Mouse (Mus musculus): Measurements from ENCODE around the gene Fam193a. TPM values are rescaled to one million over a fixed set of nuclear protein-coding genes. Genes with fewer than 3 reads are reported as not detected.

Fam193a gene
- polyA plus RNA-seq, 1 experiment from 2014 or later = 15.8 TPM

DNA sequence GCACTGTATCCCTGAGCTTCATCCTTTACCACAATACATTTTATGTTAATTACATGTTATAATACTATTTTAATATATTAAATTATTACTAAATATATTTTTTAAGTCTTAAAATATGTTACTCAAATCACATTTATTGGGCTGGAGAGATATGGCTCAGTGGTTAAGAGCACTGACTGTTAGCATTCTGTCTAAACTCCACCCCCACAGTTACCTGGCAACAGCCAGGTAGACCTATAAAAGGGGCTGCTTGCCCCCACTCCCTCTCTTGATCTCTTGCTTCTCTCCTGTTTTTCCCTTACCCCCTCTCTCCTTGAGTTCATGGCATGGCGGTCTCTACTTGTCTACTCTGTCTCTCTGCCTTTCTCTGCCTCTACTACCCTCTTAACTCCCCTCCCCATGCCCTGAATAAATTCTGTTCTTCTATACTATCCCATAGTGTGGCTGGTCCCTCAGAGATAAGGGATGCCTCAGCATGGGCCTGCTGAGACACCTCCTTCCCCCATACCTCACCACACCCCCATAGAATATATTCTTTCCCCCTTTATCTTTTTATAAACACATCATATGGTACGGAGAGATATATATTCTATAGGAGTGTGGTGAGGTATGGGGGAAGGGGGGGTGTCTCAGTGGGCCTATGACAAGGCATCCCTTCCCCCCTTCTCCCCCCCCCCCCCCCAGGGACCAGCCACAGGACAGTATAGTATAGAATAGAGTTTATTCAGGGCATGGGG lies 98.5 kb downstream of the Fam193a start:
- no peaks in the 10 kb centered on the region for H3K9me3 ChIP-seq
- no peak for ATAC-seq (ENCODE audit: insufficient number of reproducible peaks, insufficient read depth, low FRiP score, low TSS enrichment)
- H3K9ac ChIP-seq = no peak overlapping the region
- WGBS = 96% methylated on average over 2 of the region's 2 CpGs
- no peak overlapping the region for H3K27ac ChIP-seq
- no peaks in the 10 kb centered on the region for H3K4me1 ChIP-seq
- H3K27me3 ChIP-seq = no peaks in the 10 kb centered on the region
- H3K4me3 ChIP-seq = no peak overlapping the region
- peaks cover 61% of the 10 kb centered on the region for H3K36me3 ChIP-seq
- no peak overlapping the region for H3K4me2 ChIP-seq (replicated peaks)

DNA sequence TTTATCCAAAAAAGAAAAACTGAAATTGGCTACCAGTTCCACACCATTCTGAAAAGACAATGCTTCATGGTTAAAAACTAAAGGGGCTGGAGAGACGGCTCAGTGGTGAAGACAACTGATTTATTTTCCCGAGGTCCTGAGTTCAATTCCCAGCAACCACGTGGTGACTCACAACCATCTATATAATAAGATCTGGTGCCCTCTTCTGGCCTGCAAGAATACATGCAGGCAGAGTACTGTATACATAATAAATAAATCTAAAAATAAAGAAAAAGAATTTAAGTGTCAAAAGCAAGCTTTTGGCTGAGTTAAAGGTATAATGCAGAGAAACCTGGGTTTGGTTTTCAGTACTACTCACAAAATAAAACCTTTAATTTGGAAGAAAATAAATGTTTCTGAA lies 111.2 kb downstream of the Fam193a start:
- Histone ChIP-seq H3K36me3 (peaks cover 71% of the 10 kb centered on the region), H3K27ac (no peak overlapping the region)
- ATAC-seq (ENCODE audit: insufficient number of reproducible peaks, insufficient read depth, low FRiP score, low TSS enrichment) = no peak

DNA sequence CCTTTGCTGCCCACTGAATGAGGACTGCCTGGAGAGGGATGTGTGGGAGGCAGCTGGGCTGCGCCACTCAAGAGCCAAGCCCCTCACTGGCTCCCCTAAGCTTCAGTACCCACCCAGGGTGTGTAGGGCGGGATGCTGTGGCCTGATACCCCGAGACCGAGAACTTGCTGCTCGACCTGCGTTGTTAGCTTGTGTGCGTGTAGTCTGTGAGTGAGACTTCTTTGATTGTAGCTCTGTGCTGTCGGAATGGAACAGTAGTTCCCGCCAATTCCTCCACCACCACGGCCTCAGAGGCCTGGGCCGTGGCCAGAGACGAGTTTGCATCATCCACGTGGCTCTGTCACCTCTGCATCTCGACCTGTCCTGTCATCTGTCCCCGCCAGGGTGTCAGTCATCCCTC lies 116.0 kb downstream of the Fam193a start:
- H3K4me1 ChIP-seq = no peaks in the 10 kb centered on the region
- no peak overlapping the region for H3K4me2 ChIP-seq (replicated peaks)
- 94% methylated on average over 15 of the region's 15 CpGs for WGBS
- H3K36me3 ChIP-seq = peaks cover 48% of the 10 kb centered on the region
- no peaks in the 10 kb centered on the region for H3K9me3 ChIP-seq
- H3K9ac ChIP-seq = no peak overlapping the region
- no peak for ATAC-seq (ENCODE audit: insufficient number of reproducible peaks, insufficient read depth, low FRiP score, low TSS enrichment)
- H3K27ac ChIP-seq = no peak overlapping the region
- H3K27me3 ChIP-seq = no peaks in the 10 kb centered on the region
- no peak overlapping the region for H3K4me3 ChIP-seq

More for the DNA sequence above, 111.2 kb downstream of the Fam193a start:
- Histone ChIP-seq H3K9me3 (no peaks in the 10 kb centered on the region), H3K4me2 (replicated peaks) (no peak overlapping the region), H3K27me3 (no peaks in the 10 kb centered on the region), H3K9ac (no peak overlapping the region), H3K4me1 (no peaks in the 10 kb centered on the region), H3K4me3 (no peak overlapping the region)
- WGBS = 84% methylated on average over 3 of the region's 3 CpGs

DNA sequence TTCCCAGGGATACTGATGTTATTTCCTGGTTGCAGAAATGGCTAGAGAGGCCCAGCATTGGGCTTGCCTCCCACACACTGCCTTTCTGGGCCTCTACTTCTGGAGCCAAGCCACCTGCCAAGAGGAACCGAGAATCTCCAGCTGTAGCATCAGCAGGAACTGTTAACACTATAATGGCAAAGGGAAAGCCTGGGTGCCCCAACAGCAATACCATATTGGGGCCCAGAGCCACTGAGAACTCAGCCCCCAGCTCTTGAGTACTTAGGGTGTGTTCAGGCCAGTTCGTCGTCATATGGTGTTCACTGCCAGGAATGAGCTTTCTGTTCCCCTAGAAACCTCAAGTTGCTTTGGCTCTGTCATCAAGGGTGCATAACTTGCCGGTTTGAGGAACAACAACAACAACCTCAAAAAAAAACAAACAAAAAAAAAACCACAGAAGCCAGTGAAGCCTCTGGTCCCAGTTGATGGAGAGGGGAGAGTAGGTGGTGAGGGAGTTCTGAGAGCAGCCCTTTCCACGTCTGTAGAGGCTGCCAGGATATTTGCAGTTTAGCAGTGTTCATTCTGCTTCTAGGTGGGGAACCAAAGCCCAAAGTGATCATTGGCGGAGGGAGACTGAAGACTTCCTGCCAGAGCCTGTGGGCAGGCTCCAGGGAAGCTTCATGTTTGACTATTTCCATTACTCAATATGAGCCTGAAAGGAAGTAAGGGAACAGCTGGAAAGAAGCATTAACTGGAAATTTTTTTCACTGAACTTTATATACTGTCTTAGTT lies 117.8 kb downstream of the Fam193a start:
- Histone ChIP-seq H3K4me2 (replicated peaks) (no peak overlapping the region), H3K4me1 (no peaks in the 10 kb centered on the region), H3K4me3 (no peak overlapping the region), H3K9ac (no peak overlapping the region), H3K36me3 (peaks cover 33% of the 10 kb centered on the region), H3K27me3 (no peaks in the 10 kb centered on the region), H3K9me3 (no peaks in the 10 kb centered on the region), H3K27ac (no peak overlapping the region)
- ATAC-seq (ENCODE audit: insufficient number of reproducible peaks, insufficient read depth, low FRiP score, low TSS enrichment) = no peak
- WGBS = 80% methylated on average over 6 of the region's 6 CpGs

DNA sequence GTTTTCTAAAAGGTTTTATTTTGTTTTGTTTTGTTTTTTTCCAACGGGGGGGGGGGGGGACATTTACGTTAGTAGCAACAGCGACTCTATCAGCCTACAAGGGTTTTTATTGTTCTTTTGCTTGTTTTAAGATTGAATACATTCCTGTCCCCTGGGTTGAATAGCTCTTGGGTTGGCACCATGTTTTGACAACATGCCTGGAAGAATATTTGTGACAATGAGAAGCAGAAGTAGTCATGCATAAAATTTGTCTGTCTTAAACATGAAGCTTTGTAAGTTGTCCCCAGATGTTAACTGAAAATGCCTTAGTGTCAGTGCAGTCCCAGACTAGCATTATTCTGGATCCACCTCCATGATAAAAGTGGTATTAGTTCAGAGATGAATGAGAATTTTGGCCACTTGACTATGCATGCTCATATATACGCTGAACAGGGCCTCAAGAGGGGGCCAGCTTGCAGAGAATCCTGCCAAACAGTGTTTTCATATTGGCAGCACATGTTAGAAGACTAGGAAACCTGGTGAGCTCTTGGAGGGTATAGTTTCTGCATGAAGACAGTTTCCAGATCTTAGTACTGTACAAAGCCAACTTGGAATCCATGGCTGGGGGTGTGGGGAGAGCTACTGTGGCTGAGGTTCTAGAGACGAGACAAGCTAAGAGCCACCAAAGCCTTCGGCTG lies 119.1 kb downstream of the Fam193a start:
- no peak overlapping the region for H3K4me2 ChIP-seq (replicated peaks)
- no peak overlapping the region for H3K9ac ChIP-seq
- H3K27ac ChIP-seq = no peak overlapping the region
- WGBS = 82% methylated on average over 6 of the region's 6 CpGs
- no peaks in the 10 kb centered on the region for H3K9me3 ChIP-seq
- H3K4me1 ChIP-seq = no peaks in the 10 kb centered on the region
- no peak overlapping the region for H3K4me3 ChIP-seq
- peaks cover 30% of the 10 kb centered on the region for H3K36me3 ChIP-seq
- no peak for ATAC-seq (ENCODE audit: insufficient number of reproducible peaks, insufficient read depth, low FRiP score, low TSS enrichment)
- H3K27me3 ChIP-seq = no peaks in the 10 kb centered on the region

DNA sequence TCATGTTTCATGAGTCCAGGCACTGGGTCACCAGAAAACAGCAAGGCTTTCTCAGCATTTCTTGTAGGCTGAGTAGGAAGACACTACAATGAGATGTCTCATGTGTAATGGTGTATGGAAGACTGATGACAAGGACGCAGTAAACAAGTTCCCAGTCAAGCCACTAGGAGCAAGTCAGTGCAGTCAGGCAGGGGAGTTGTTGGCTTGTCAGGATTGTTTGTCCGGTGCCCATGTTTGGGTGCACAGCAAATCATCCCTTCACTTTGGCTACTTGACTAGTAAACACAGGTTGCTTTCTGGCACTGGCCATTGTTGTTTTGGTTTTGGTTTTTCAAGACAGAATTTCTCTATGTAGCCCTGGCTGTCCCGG lies 119.7 kb downstream of the Fam193a start:
- 85% methylated on average over 3 of the region's 3 CpGs for WGBS
- ATAC-seq (ENCODE audit: insufficient number of reproducible peaks, insufficient read depth, low FRiP score, low TSS enrichment) = no peak
- Histone ChIP-seq H3K9me3 (no peaks in the 10 kb centered on the region), H3K36me3 (peaks cover 30% of the 10 kb centered on the region), H3K27ac (no peak overlapping the region), H3K4me2 (replicated peaks) (no peak overlapping the region), H3K4me1 (no peaks in the 10 kb centered on the region), H3K27me3 (no peaks in the 10 kb centered on the region), H3K9ac (no peak overlapping the region), H3K4me3 (no peak overlapping the region)

DNA sequence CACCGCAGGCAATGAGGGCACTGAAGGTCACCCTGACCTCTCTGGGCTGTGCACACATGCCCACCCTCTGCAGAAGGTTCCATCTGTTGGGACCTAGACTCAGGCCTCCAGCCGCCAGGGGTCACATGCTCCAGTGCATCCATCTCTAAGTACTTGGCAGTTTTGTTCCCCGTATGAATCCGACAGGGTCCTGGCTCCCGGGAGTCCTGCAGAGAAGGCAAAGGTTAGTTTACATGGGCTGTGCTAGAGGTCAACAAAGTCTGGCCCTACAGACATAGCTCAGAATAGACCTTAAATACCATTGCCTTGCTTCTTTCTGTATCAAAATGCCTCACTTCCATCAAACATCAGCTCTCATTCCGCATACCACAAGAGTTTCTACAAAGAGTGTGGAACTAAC lies 127.0 kb downstream of the Fam193a start:
- WGBS = 90% methylated on average over 6 of the region's 6 CpGs
- H3K4me1 ChIP-seq = no peaks in the 10 kb centered on the region
- H3K9ac ChIP-seq = no peak overlapping the region
- no peaks in the 10 kb centered on the region for H3K9me3 ChIP-seq
- no peak overlapping the region for H3K4me2 ChIP-seq (replicated peaks)
- no peaks in the 10 kb centered on the region for H3K36me3 ChIP-seq
- no peak overlapping the region for H3K27ac ChIP-seq
- no peaks in the 10 kb centered on the region for H3K27me3 ChIP-seq
- ATAC-seq (ENCODE audit: insufficient number of reproducible peaks, insufficient read depth, low FRiP score, low TSS enrichment) = no peak
- H3K4me3 ChIP-seq = no peak overlapping the region

DNA sequence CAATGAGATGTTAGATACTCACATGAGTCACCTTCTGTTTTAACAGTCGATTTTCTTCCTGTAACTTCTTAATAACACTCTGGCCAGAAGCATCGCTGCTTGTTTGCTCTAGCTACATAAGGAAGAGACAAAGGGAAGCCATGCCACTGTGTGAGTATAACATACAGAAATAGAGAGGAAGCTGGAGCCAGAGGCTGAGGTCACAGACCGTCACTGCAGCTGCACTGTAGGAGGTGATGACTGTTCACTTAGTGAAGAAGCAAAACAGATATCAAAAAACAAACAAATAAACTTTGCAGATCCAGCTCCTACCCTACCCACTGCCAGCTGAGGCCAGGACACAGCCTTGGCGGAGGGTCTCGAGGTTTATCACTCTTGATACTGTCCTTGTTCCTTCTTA lies 131.2 kb downstream of the Fam193a start:
- ATAC-seq (ENCODE audit: insufficient number of reproducible peaks, insufficient read depth, low FRiP score, low TSS enrichment) = no peak
- H3K4me2 ChIP-seq (replicated peaks) = no peak overlapping the region
- WGBS = 77% methylated on average over 5 of the region's 5 CpGs

DNA sequence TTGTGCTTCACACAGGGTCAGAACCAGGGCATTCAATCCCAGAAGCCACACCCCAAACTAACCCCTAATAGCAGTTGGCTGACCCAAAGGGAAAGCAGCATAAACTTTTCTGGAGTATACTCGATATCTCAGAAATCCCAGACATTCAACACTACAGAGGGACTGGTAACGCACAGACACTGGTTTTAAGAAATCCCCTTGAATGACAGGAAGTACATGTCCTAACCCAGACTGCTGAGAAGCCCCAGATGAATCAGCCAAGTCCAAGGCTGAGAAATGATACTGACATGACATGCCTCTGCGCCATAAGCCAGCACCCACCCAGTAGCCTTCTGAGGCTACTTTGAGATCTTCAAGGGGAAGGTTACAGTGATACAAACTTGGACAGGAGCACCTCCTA lies 131.9 kb downstream of the Fam193a start:
- no peak overlapping the region for H3K4me2 ChIP-seq (replicated peaks)
- H3K27ac ChIP-seq = no peak overlapping the region
- WGBS = 71% methylated on average over 3 of the region's 3 CpGs
- H3K36me3 ChIP-seq = no peaks in the 10 kb centered on the region
- no peak overlapping the region for H3K9ac ChIP-seq
- no peaks in the 10 kb centered on the region for H3K4me1 ChIP-seq
- H3K9me3 ChIP-seq = no peaks in the 10 kb centered on the region
- H3K4me3 ChIP-seq = no peak overlapping the region
- no peaks in the 10 kb centered on the region for H3K27me3 ChIP-seq
- ATAC-seq (ENCODE audit: insufficient number of reproducible peaks, insufficient read depth, low FRiP score, low TSS enrichment) = no peak

More for the DNA sequence above, 131.2 kb downstream of the Fam193a start:
- Histone ChIP-seq H3K36me3 (no peaks in the 10 kb centered on the region), H3K9me3 (no peaks in the 10 kb centered on the region), H3K27me3 (no peaks in the 10 kb centered on the region), H3K27ac (no peak overlapping the region), H3K9ac (no peak overlapping the region), H3K4me1 (no peaks in the 10 kb centered on the region), H3K4me3 (no peak overlapping the region)

DNA sequence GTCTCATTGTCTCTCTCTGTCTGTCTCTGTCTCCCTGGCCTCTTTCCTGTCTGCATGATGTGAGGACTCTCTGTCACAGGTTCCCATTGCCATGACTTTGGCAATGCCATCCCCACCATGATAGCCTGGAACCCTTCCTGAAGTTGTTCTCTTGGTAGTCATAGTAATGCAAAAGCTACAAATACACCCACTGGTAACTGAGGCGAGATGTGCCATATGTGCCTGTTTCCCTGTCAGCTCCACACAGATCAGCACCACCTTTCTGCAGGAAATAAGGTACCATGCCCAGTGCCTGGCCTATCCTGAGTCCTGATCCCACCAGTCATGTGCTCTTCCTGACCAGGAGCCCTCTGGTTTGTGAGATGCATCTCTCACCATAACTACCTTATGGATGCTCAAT lies 132.7 kb downstream of the Fam193a start:
- H3K9ac ChIP-seq = no peak overlapping the region
- no peaks in the 10 kb centered on the region for H3K4me1 ChIP-seq
- 76% methylated on average over 1 of the region's 1 CpGs for WGBS
- H3K27me3 ChIP-seq = no peaks in the 10 kb centered on the region
- H3K4me3 ChIP-seq = no peak overlapping the region
- no peak overlapping the region for H3K4me2 ChIP-seq (replicated peaks)
- ATAC-seq (ENCODE audit: insufficient number of reproducible peaks, insufficient read depth, low FRiP score, low TSS enrichment) = no peak
- H3K9me3 ChIP-seq = no peaks in the 10 kb centered on the region
- H3K36me3 ChIP-seq = no peaks in the 10 kb centered on the region
- no peak overlapping the region for H3K27ac ChIP-seq

DNA sequence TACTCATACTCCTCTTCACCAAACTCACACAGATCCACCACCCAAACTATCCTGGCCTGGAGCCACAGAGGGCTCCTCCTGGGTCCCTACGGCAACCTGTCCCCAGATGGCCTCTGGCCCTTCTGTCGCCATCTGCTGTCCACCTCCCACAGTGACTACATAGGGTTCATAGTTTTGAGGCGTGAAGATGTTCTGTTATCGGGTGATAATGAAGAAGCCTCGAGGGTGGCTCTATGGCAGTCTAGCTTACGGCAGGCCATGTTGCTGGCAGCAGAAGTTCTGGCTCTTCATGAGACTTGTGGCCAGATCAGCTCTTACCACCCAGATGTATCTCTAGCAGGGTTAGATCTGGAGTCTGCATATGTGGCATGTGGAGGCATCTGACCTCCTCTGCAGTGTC lies 133.1 kb downstream of the Fam193a start:
- 86% methylated on average over 6 of the region's 6 CpGs for WGBS
- Histone ChIP-seq H3K27me3 (no peaks in the 10 kb centered on the region), H3K9ac (no peak overlapping the region), H3K4me1 (no peaks in the 10 kb centered on the region), H3K4me2 (replicated peaks) (no peak overlapping the region), H3K9me3 (no peaks in the 10 kb centered on the region), H3K27ac (no peak overlapping the region), H3K36me3 (no peaks in the 10 kb centered on the region), H3K4me3 (no peak overlapping the region)
- no peak for ATAC-seq (ENCODE audit: insufficient number of reproducible peaks, insufficient read depth, low FRiP score, low TSS enrichment)

DNA sequence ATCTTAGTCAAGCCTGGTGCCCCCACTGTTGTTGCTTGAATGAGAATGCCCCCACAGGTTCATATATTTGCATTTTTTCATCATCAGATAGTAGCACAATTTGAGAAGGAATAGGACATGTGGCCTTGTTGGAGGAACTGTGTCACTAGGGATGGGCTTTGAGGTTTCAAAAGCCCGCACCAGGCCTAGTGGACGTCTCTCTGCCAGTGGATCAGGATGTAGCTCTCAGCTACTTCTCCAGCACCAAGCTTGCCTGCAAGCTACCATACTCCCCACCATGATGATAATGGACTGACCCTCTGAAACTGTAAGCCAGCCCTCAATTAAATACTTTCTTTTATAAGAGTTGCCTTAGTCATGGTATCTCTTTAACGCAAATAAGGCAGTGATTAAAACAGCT lies 142.8 kb downstream of the Fam193a start:
- H3K4me3 ChIP-seq = no peak overlapping the region

More for the DNA sequence above, 142.8 kb downstream of the Fam193a start:
- H3K9ac ChIP-seq = no peak overlapping the region
- no peaks in the 10 kb centered on the region for H3K9me3 ChIP-seq
- 90% methylated on average over 3 of the region's 3 CpGs for WGBS
- H3K27ac ChIP-seq = no peak overlapping the region
- H3K4me1 ChIP-seq = 0 out of 2 replicates have a peak, but pooled peaks cover 3% of the 10 kb centered on the region
- peaks cover 14% of the 10 kb centered on the region for H3K27me3 ChIP-seq
- H3K4me2 ChIP-seq (replicated peaks) = no peak overlapping the region
- no peak for ATAC-seq (ENCODE audit: insufficient number of reproducible peaks, insufficient read depth, low FRiP score, low TSS enrichment)
- no peaks in the 10 kb centered on the region for H3K36me3 ChIP-seq
